Mouse (Mus musculus) bone marrow, adult 2 months (tissue): ENCODE results near the gene Gm136.

ENCODE experiments used
- CTCF ChIP-seq: fragments of 200-500 bp; IDR thresholded peaks from 2 replicates; pipeline ENCODE4 v1.5.1; 2011; ENCODE audit warnings: low read length, control low read depth; ENCODE audit not compliant: control insufficient read depth, insufficient read depth
- POLR2A ChIP-seq: fragments of 200-500 bp; IDR thresholded peaks from 2 replicates; pipeline ENCODE4 v1.6.1; 2011; ENCODE audit warnings: low read depth, mild to moderate bottlenecking, control low read depth, low read length, borderline replicate concordance; ENCODE audit not compliant: control insufficient read depth

DNA sequence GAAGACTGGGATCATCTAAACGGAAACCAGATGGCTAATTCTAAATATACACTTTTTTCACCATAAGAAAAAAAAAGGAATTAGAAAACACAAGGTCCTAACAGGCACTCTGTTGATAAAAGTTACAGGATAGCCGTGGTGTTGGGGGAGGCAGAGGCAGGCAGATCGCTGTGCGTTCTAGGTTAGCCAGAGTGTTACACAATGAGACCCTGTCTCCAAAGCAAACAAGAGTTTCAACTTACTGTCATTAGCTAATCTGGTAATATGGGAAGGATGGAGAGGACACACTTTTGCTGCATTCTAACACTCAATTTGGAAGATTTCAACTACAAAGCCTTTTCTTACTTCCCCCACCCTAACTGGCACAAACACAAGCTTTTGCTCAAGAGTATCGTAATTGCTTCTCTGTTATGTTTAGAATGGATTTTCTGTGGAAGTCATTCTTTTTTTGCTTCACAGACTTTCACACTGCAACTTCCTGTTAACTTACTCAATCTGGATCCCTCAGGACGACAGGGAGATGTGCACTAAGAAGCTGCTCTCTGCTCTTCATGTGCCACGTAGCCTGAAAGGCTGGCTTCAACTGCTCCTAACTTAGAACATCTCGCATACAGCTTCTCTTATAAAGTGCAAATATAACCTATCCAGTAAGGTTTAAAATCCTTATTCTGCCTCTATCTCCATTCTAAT is 41.4 kb upstream of the Gm136 start:
- TF ChIP-seq CTCF (no peak), POLR2A (no peak)
